Mouse (Mus musculus): ENCODE data around the gene Sez6l2. TPM values are rescaled to one million over a fixed set of nuclear protein-coding genes. Genes with fewer than 3 reads are reported as not detected.

Gene Sez6l2
- polyA plus RNA-seq, 1 experiment from 2014 or later: 0.39 TPM

DNA sequence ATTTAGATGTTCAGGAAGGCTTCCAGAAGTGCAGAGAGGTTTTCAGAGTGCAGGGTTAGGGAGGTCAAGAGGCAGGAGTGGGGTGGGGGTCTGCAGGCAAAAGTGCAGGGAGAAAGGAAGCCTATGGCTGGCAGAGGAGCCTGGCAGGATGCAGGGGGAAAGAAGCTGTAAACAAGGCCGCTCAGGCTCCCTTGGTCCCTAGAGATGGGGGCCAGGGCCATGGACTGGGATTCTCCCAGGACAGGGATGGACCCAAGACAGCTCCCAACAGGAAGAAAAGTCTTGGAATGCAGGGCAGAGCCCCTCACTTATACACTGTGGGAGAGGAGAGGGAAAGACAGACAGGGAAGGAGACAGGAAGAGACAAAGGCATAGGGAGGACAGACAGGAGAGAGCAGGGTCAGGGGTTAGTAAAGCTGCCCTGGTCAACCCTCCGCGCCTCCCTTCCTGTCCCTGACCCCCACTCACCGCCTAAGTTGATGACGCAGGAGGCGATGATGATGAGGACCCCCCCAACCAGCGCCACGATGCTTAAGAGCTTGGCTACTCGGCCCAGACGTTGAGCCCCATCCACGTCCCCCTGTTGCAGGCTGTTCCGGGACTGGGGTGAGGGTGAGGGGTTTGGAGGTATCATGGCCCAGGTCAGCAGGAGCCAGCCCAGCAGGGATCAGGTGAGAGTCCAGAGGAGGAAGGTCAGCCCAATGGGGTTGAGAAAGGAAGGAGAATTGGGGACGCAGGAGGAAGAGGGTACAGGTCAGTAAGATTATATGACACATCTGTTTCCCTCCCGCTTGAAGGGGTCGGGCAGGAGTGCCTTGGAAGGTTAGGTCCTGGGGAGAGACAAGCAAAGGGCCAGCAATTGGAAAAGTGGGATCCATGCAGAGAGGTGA is 68.3 kb downstream of the Sez6l2 start:
- Histone ChIP-seq H3K27ac (peak overlapping the region; percentile 62), H3K4me1 (peaks cover 84% of the 10 kb centered on the region), H3K9ac (peak overlapping the region; percentile 45; the same call in 1 of the 2 replicates), H3K4me2 (peak overlapping the region; percentile 10; the same call in 1 of the 2 replicates), H3K9me3 (replicated peaks) (no peaks in the 10 kb centered on the region), H3K36me3 (peaks cover 40% of the 10 kb centered on the region), H3K27me3 (replicated peaks) (no peaks in the 10 kb centered on the region), H3K4me3 (no peak overlapping the region)
- 76% methylated on average over 15 of the region's 15 CpGs for WGBS (ENCODE audit: insufficient replicate concordance)
- ATAC-seq: no peak

DNA sequence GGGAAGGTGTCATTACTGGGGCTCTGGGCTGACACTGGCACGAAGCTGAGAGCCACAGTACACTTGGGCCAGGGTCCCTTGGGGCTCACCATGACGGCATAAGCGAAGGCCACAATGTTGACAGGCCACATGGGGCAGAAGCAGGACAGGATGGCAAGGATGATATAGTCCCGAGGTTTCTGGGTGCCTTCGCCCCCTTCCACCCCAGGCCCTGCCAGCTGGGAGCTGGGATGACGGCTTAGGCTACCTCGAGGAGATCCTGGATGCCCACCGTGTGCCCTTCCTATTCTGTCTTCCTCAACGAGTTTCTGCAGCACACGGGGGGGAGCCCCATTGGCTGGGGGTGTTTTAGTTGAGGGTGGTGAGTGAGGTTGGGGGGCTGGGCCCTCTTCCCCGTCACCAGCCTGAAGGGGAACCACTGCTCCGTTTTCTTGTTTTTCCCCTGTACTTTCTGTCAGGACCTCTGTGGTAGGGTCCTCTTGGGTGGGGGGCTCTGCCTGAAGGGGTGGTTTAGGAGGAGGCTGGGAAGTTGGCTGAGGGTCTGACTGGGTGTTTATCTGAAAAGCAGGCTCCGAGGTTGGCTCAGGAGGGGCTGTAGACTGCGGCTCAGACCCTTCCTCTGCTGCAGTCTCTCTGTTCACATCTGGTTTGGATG is 69.1 kb downstream of the Sez6l2 start:
- no peaks in the 10 kb centered on the region for H3K27me3 ChIP-seq (replicated peaks)
- no peaks in the 10 kb centered on the region for H3K9me3 ChIP-seq (replicated peaks)
- peaks cover 40% of the 10 kb centered on the region for H3K36me3 ChIP-seq
- peaks cover 84% of the 10 kb centered on the region for H3K4me1 ChIP-seq
- H3K9ac ChIP-seq: no peak overlapping the region
- H3K27ac ChIP-seq: 0 out of 2 replicates have a peak overlapping the region, but pooled peaks have one; percentile 50
- H3K4me2 ChIP-seq: peak overlapping the region; percentile 98
- WGBS (ENCODE audit: insufficient replicate concordance): 74% methylated on average over 14 of the region's 14 CpGs
- no peak overlapping the region for H3K4me3 ChIP-seq
- no peak for ATAC-seq

DNA sequence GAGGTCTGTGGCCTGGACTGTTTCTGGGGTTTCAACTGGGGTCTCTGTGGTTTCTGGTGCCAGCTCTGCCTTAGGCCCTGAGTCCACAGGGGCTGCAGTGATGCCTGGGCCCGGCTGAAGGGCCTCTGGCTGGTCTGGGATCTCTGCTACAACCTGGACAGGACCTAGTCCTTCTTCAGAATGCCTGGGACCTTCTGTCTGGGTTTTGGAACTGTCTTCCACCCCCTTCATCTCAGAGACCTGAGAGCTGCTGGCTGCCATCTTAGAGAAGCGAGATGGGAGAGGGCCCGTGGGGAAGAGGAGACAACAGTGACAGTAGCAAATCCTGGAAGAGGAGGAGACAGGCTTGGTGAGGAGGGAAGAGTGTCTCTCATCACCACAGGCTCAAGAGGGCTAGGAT is 69.7 kb downstream of the Sez6l2 start:
- Histone ChIP-seq H3K27ac (0 out of 2 replicates have a peak overlapping the region, but pooled peaks have one; percentile 50), H3K4me3 (no peak overlapping the region), H3K9ac (0 out of 2 replicates have a peak overlapping the region, but pooled peaks have one; percentile 9), H3K4me1 (peaks cover 84% of the 10 kb centered on the region), H3K4me2 (peak overlapping the region; percentile 98), H3K36me3 (peaks cover 40% of the 10 kb centered on the region), H3K9me3 (replicated peaks) (no peaks in the 10 kb centered on the region), H3K27me3 (replicated peaks) (no peaks in the 10 kb centered on the region)
- no peak for ATAC-seq
- WGBS (ENCODE audit: insufficient replicate concordance): 68% methylated on average over 3 of the region's 3 CpGs

Other genes with a start within 250 kb of the Sez6l2 start
- gene Coro1a, start 242.8 kb upstream of the Sez6l2 start, polyA plus RNA-seq (2016; fragmentation: Nextera tagmentation; extraction: Ambion mirVana): 77.9 and 86.6 TPM in 2 replicates
- gene Mapk3, start 191.0 kb upstream of the Sez6l2 start, polyA plus RNA-seq (2016; fragmentation: Nextera tagmentation; extraction: Ambion mirVana): 23.7 and 25.0 TPM in 2 replicates
- 0.54 and 0.78 TPM in 2 replicates for gene Gdpd3, start 184.2 kb upstream of the Sez6l2 start, polyA plus RNA-seq (2016; fragmentation: Nextera tagmentation; extraction: Ambion mirVana)
- 77.2 and 78.5 TPM in 2 replicates for gene Ypel3, start 173.6 kb upstream of the Sez6l2 start, polyA plus RNA-seq (2016; fragmentation: Nextera tagmentation; extraction: Ambion mirVana)
- 0.33 and 0.50 TPM in 2 replicates for gene Tbx6, start 169.1 kb upstream of the Sez6l2 start, polyA plus RNA-seq (2016; fragmentation: Nextera tagmentation; extraction: Ambion mirVana)
- 191 and 205 TPM in 2 replicates for gene Ppp4c, start 158.1 kb upstream of the Sez6l2 start, polyA plus RNA-seq (2016; fragmentation: Nextera tagmentation; extraction: Ambion mirVana)
- not detected in 2 replicates for gene Fam57b, start 152.9 kb upstream of the Sez6l2 start, polyA plus RNA-seq (2016; fragmentation: Nextera tagmentation; extraction: Ambion mirVana)
- not detected in 2 replicates for gene 4930451I11Rik, start 118.9 kb upstream of the Sez6l2 start, polyA plus RNA-seq (2016; fragmentation: Nextera tagmentation; extraction: Ambion mirVana)
- 0.15 and 0.24 TPM in 2 replicates for gene Doc2a, start 103.1 kb upstream of the Sez6l2 start, polyA plus RNA-seq (2016; fragmentation: Nextera tagmentation; extraction: Ambion mirVana)
- 20.3 and 22.0 TPM in 2 replicates for gene Hirip3, start 88.6 kb upstream of the Sez6l2 start, polyA plus RNA-seq (2016; fragmentation: Nextera tagmentation; extraction: Ambion mirVana)
- gene Ino80e, start 88.2 kb upstream of the Sez6l2 start, polyA plus RNA-seq (2016; fragmentation: Nextera tagmentation; extraction: Ambion mirVana): 70.5 and 73.0 TPM in 2 replicates
- 20.1 and 20.6 TPM in 2 replicates for gene Taok2, start 65.9 kb upstream of the Sez6l2 start, polyA plus RNA-seq (2016; fragmentation: Nextera tagmentation; extraction: Ambion mirVana)
- 16.7 and 16.9 TPM in 2 replicates for gene Tmem219, start 27.6 kb upstream of the Sez6l2 start, polyA plus RNA-seq (2016; fragmentation: Nextera tagmentation; extraction: Ambion mirVana)
- gene Kctd13, start 21.7 kb upstream of the Sez6l2 start, polyA plus RNA-seq (2016; fragmentation: Nextera tagmentation; extraction: Ambion mirVana): 10.3 and 10.7 TPM in 2 replicates
- gene Asphd1, start 981 bp upstream of the Sez6l2 start, polyA plus RNA-seq (2016; fragmentation: Nextera tagmentation; extraction: Ambion mirVana): not detected in 2 replicates
- gene Cdipt, start 25.4 kb downstream of the Sez6l2 start, polyA plus RNA-seq (2016; fragmentation: Nextera tagmentation; extraction: Ambion mirVana): 59.2 and 63.2 TPM in 2 replicates
- gene Cdiptos, start 25.5 kb downstream of the Sez6l2 start, polyA plus RNA-seq (2016; fragmentation: Nextera tagmentation; extraction: Ambion mirVana): 0.29 and 0.44 TPM in 2 replicates
- gene Mvp, start 64.1 kb downstream of the Sez6l2 start, polyA plus RNA-seq (2016; fragmentation: Nextera tagmentation; extraction: Ambion mirVana): 8.3 and 8.9 TPM in 2 replicates
- gene Pagr1b, start 65.9 kb downstream of the Sez6l2 start, polyA plus RNA-seq (2016; fragmentation: Nextera tagmentation; extraction: Ambion mirVana): 0.57 TPM in 1 of 2 replicates, not detected in the other
- gene Pagr1a, start 66.8 kb downstream of the Sez6l2 start, polyA plus RNA-seq (2016; fragmentation: Nextera tagmentation; extraction: Ambion mirVana): 60.5 and 65.1 TPM in 2 replicates
- gene Gm42742, start 70.5 kb downstream of the Sez6l2 start, polyA plus RNA-seq (2016; fragmentation: Nextera tagmentation; extraction: Ambion mirVana): 4.1 and 8.9 TPM in 2 replicates
- 0.88 and 2.1 TPM in 2 replicates for gene Prrt2, start 70.6 kb downstream of the Sez6l2 start, polyA plus RNA-seq (2016; fragmentation: Nextera tagmentation; extraction: Ambion mirVana)
- 104 and 107 TPM in 2 replicates for gene Maz, start 76.5 kb downstream of the Sez6l2 start, polyA plus RNA-seq (2016; fragmentation: Nextera tagmentation; extraction: Ambion mirVana)
- gene Kif22, start 91.9 kb downstream of the Sez6l2 start, polyA plus RNA-seq (2016; fragmentation: Nextera tagmentation; extraction: Ambion mirVana): 126 and 132 TPM in 2 replicates
- not detected in 2 replicates for gene Zg16, start 136.8 kb downstream of the Sez6l2 start, polyA plus RNA-seq (2016; fragmentation: Nextera tagmentation; extraction: Ambion mirVana)
- 8.3 and 8.5 TPM in 2 replicates for gene AI467606, start 140.8 kb downstream of the Sez6l2 start, polyA plus RNA-seq (2016; fragmentation: Nextera tagmentation; extraction: Ambion mirVana)
- gene Qprt, start 171.7 kb downstream of the Sez6l2 start, polyA plus RNA-seq (2016; fragmentation: Nextera tagmentation; extraction: Ambion mirVana): 36.5 and 40.3 TPM in 2 replicates
- gene Spn, start 187.3 kb downstream of the Sez6l2 start, polyA plus RNA-seq (2016; fragmentation: Nextera tagmentation; extraction: Ambion mirVana): 7.3 and 7.4 TPM in 2 replicates
- gene Cd2bp2, start 245.5 kb downstream of the Sez6l2 start, polyA plus RNA-seq (2016; fragmentation: Nextera tagmentation; extraction: Ambion mirVana): 35.0 and 36.0 TPM in 2 replicates